Mouse (Mus musculus) inflammation-experienced regulatory T-cells, adult 6 months (primary cell): Measurements from ENCODE around the gene Hist1h1d. TPM values are rescaled to one million over a fixed set of nuclear protein-coding genes. Genes with fewer than 3 reads are reported as not detected.
A peak's percentile ranks its signal among the peaks of the same experiment; 100 is the strongest.

Experiments
- ATAC-seq: one replicate; pipeline ENCODE4 v1.8.0; 2017
- polyA plus RNA-seq, 3 experiments: library from polyadenylated mRNA; unstranded; fragments of 100-300 nt; shearing (Covaris generic); gene quantifications; one replicate each; pipeline ENCODE4 v1.2.1; 2017

The Hist1h1d gene
- polyA plus RNA-seq, 3 experiments from 2014 or later = 0.20 to 0.36 (median 0.34) TPM

- ATAC-seq = peak; percentile 52
Observed at GRCm38 (mm10) chr13:23593051-23593770, 40.1 kb downstream of the Hist1h1d start.

GRCm38 (mm10) chr13:23595185-23595584 lies 42.1 kb downstream of the Hist1h1d start:
- ATAC-seq = no peak

- ATAC-seq = no peak
Observed at GRCm38 (mm10) chr13:23595622-23596372, 42.7 kb downstream of the Hist1h1d start.

GRCm38 (mm10) chr13:23597957-23598356 lies 44.9 kb downstream of the Hist1h1d start:
- peak; percentile 76 for ATAC-seq

- ATAC-seq = no peak
Observed at GRCm38 (mm10) chr13:23603182-23603699, 50.2 kb downstream of the Hist1h1d start.

- ATAC-seq = no peak
Observed at GRCm38 (mm10) chr13:23604452-23604851, 51.4 kb downstream of the Hist1h1d start.

DNA sequence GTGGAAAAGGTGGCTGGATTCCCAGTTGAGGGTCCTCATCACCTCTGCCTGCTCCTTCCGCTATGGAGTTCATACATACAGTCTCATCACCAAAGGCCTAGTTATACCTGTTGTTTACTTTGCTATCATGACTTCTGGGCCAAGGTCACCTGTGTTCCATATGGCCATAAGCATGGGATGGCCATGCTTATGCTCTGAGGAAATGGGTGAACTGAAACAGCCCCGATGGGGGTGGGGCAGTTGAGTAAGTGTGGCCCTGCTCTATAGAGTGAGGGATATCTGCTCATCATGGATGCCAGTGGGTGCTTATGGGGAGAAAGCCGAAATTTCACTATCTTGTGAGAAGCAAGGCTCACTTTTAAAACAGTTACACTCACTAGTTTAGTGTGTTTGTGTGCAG lies 52.0 kb downstream of the Hist1h1d start:
- ATAC-seq = no peak

DNA sequence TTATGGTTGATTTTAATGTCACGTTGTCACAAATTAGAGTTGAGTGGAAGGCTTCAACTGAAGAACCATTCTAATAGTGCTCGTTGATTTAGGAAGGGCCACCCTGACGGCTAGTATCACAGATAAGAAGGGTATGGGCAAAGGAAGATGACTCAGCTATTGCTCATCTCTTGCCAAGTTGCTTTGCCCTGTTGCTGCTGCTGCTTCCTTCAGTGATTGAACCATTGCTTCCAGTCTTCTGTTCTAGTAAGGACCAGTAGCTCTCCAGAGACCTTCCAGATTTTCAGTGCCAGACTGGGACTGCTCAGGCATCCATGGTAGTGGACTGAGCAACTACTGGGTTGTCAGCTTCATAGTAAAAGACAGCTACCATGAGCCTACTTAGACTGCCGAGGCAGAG lies 56.1 kb downstream of the Hist1h1d start:
- ATAC-seq = no peak

- ATAC-seq = no peak
Observed at GRCm38 (mm10) chr13:23609844-23610243, 56.8 kb downstream of the Hist1h1d start.

Other genes with a start within 250 kb of the Hist1h1d start
- 10 to 100 TPM; 28.6 to 33.1 (median 30.2) TPM for gene Zfp322a, start 184.1 kb upstream of the Hist1h1d start, polyA plus RNA-seq
- 10 to 100 TPM; 11.3 to 13.4 (median 12.2) TPM for gene Abt1, start 129.4 kb upstream of the Hist1h1d start, polyA plus RNA-seq
- not detected for gene Btn1a1, start 87.4 kb upstream of the Hist1h1d start, polyA plus RNA-seq
- not detected for gene Btn2a2, start 64.4 kb upstream of the Hist1h1d start, polyA plus RNA-seq
- 1 to 10 TPM; 3.9 to 8.3 (median 7.0) TPM for gene Hist1h4h, start 22.2 kb upstream of the Hist1h1d start, polyA plus RNA-seq
- gene Hist1h2af, start 19.4 kb upstream of the Hist1h1d start, polyA plus RNA-seq = not detected
- 1 to 10 TPM in 1 of 3 experiments, not detected in 2; 1.5 TPM for gene Hist1h3g, start 17.8 kb upstream of the Hist1h1d start, polyA plus RNA-seq
- under 1 TPM in 2 of 3 experiments, not detected in 1; 0.38 to 0.89 TPM for gene Hist1h2bh, start 9.9 kb upstream of the Hist1h1d start, polyA plus RNA-seq
- 1 to 10 TPM in 1 of 3 experiments, under 1 TPM in 2; 0.73 to 1.5 (median 0.74) TPM for gene Hist1h3f, start 9.2 kb upstream of the Hist1h1d start, polyA plus RNA-seq
- 1 to 10 TPM in 1 of 3 experiments, not detected in 2; 3.2 TPM for gene Hist1h4f, start 1.6 kb upstream of the Hist1h1d start, polyA plus RNA-seq
- 1 to 10 TPM in 2 of 3 experiments, under 1 TPM in 1; 0.89 to 4.0 (median 4.0) TPM for gene Hist1h3e, start 9.1 kb downstream of the Hist1h1d start, polyA plus RNA-seq
- gene Hist1h2ae, start 18.0 kb downstream of the Hist1h1d start, polyA plus RNA-seq = 100 to 1,000 TPM in 1 of 3 experiments, 10 to 100 TPM in 1, 1 to 10 TPM in 1; 5.9 to 223 (median 14.6) TPM
- 10 to 100 TPM in 1 of 3 experiments, 1 to 10 TPM in 2; 2.4 to 13.2 (median 9.8) TPM for gene Hist1h2bg, start 18.1 kb downstream of the Hist1h1d start, polyA plus RNA-seq
- not detected for gene Hist1h2bf, start 20.9 kb downstream of the Hist1h1d start, polyA plus RNA-seq
- under 1 TPM in 1 of 3 experiments, not detected in 2; 0.99 TPM for gene Hist1h2ad, start 21.1 kb downstream of the Hist1h1d start, polyA plus RNA-seq
- gene Hist1h3d, start 22.5 kb downstream of the Hist1h1d start, polyA plus RNA-seq = 1 to 10 TPM in 1 of 3 experiments, under 1 TPM in 1, not detected in 1; 0.56 to 1.3 TPM
- gene Hist1h4d, start 28.3 kb downstream of the Hist1h1d start, polyA plus RNA-seq = 10 to 100 TPM; 20.7 to 55.4 (median 27.7) TPM
- 1 to 10 TPM in 2 of 3 experiments, under 1 TPM in 1; 0.92 to 3.6 (median 3.0) TPM for gene Hist1h2be, start 67.9 kb downstream of the Hist1h1d start, polyA plus RNA-seq
- gene Hist1h1e, start 69.3 kb downstream of the Hist1h1d start, polyA plus RNA-seq = 10 to 100 TPM in 1 of 3 experiments, 1 to 10 TPM in 2; 6.7 to 25.3 (median 9.4) TPM
- gene Hist1h2ac, start 130.7 kb downstream of the Hist1h1d start, polyA plus RNA-seq = under 1 TPM; 0.43 to 0.47 (median 0.47) TPM
- gene Hist1h2bc, start 130.9 kb downstream of the Hist1h1d start, polyA plus RNA-seq = 1 to 10 TPM in 2 of 3 experiments, under 1 TPM in 1; 0.52 to 3.6 (median 3.3) TPM
- not detected for gene Hist1h1t, start 142.6 kb downstream of the Hist1h1d start, polyA plus RNA-seq
- gene Hist1h4c, start 145.2 kb downstream of the Hist1h1d start, polyA plus RNA-seq = 1 to 10 TPM; 2.1 to 9.3 (median 4.2) TPM
- gene Hfe, start 157.6 kb downstream of the Hist1h1d start, polyA plus RNA-seq = 1 to 10 TPM in 1 of 3 experiments, under 1 TPM in 1, not detected in 1; 0.32 to 1.7 TPM
- 10 to 100 TPM in 2 of 3 experiments, 1 to 10 TPM in 1; 8.7 to 14.8 (median 11.1) TPM for gene Hist1h1c, start 185.5 kb downstream of the Hist1h1d start, polyA plus RNA-seq
- gene Hist1h3c, start 192.3 kb downstream of the Hist1h1d start, polyA plus RNA-seq = 1 to 10 TPM in 1 of 3 experiments, not detected in 2; 2.5 TPM
- 1 to 10 TPM in 2 of 3 experiments, not detected in 1; 2.5 to 2.8 TPM for gene Hist1h2bb, start 193.5 kb downstream of the Hist1h1d start, polyA plus RNA-seq
- 10 to 100 TPM in 1 of 3 experiments, not detected in 2; 14.8 TPM for gene Hist1h2ab, start 197.9 kb downstream of the Hist1h1d start, polyA plus RNA-seq
- 1 to 10 TPM in 1 of 3 experiments, not detected in 2; 1.1 TPM for gene Hist1h3b, start 199.0 kb downstream of the Hist1h1d start, polyA plus RNA-seq
- 10 to 100 TPM in 1 of 3 experiments, 1 to 10 TPM in 1, not detected in 1; 4.1 to 20.2 TPM for gene Hist1h4b, start 203.8 kb downstream of the Hist1h1d start, polyA plus RNA-seq
- 1 to 10 TPM in 1 of 3 experiments, not detected in 2; 3.1 TPM for gene Hist1h4a, start 208.0 kb downstream of the Hist1h1d start, polyA plus RNA-seq
- 1 to 10 TPM in 1 of 3 experiments, not detected in 2; 1.6 TPM for gene Hist1h3a, start 209.1 kb downstream of the Hist1h1d start, polyA plus RNA-seq
- 1 to 10 TPM; 2.5 to 6.1 (median 3.4) TPM for gene Hist1h1a, start 210.4 kb downstream of the Hist1h1d start, polyA plus RNA-seq
- gene Trim38, start 216.7 kb downstream of the Hist1h1d start, polyA plus RNA-seq = not detected